Mouse (Mus musculus) midbrain, postnatal 0 days (tissue): ENCODE results near the gene Tob2. TPM values are rescaled to one million over a fixed set of nuclear protein-coding genes. Genes with fewer than 3 reads are reported as not detected.

Source experiments
- ATAC-seq: fragments of 200-750 bp; cut with Nextera tagmentation; 2 replicates; pipeline ENCODE4 v1.8.0; 2017; ENCODE audit warnings: moderate number of reproducible peaks, mild to moderate bottlenecking, moderate TSS enrichment, moderate library complexity; ENCODE audit not compliant: low FRiP score
- DNase-seq: peaks from one replicate; pipeline ENCODE4 v3.0.0-alpha.2; 2015; ENCODE audit warnings: low spot score
- H3K27ac ChIP-seq: fragments of 300-500 bp; sonication (generic); 2 replicates; pipeline ENCODE4 v1.5.1; 2014; ENCODE audit warnings: low read depth, mild to moderate bottlenecking, low read length, mixed read lengths
- H3K27me3 ChIP-seq: fragments of 300-500 bp; sonication (generic); 2 replicates; pipeline ENCODE4 v1.6.1; 2014; ENCODE audit warnings: low read length, control low read depth, mixed read lengths; ENCODE audit not compliant: insufficient read depth
- H3K36me3 ChIP-seq: fragments of 300-500 bp; sonication (generic); 2 replicates; pipeline ENCODE4 v1.6.1; 2014; ENCODE audit warnings: low read length, control low read depth, mixed read lengths; ENCODE audit not compliant: insufficient read depth
- H3K4me1 ChIP-seq: fragments of 300-500 bp; sonication (generic); 2 replicates; pipeline ENCODE4 v1.6.1; 2014; ENCODE audit warnings: mild to moderate bottlenecking, control low read depth, antibody characterized with exemption, low read length, mixed read lengths; ENCODE audit not compliant: insufficient read depth
- H3K4me2 ChIP-seq: fragments of 300-500 bp; sonication (generic); 2 replicates; pipeline ENCODE4 v1.6.1; 2014; ENCODE audit warnings: low read depth, mild to moderate bottlenecking, low read length, mixed read lengths; ENCODE audit not compliant: poor library complexity, severe bottlenecking
- H3K4me3 ChIP-seq: fragments of 300-500 bp; sonication (generic); 2 replicates; pipeline ENCODE4 v1.5.1; 2014; ENCODE audit warnings: low read depth, mild to moderate bottlenecking, low read length, moderate library complexity
- H3K9ac ChIP-seq: fragments of 300-500 bp; sonication (generic); replicated peaks from 2 replicates; pipeline ENCODE4 v1.6.1; 2014; ENCODE audit warnings: mild to moderate bottlenecking, low read length, moderate library complexity, mixed read lengths; ENCODE audit not compliant: poor library complexity, severe bottlenecking
- H3K9me3 ChIP-seq: fragments of 300-500 bp; sonication (generic); 2 replicates; pipeline ENCODE4 v1.6.1; 2016; ENCODE audit warnings: low read length, control low read depth
- CTCF ChIP-seq: IDR thresholded peaks from 2 replicates; pipeline ENCODE4 v1.5.1; 2016; ENCODE audit warnings: antibody characterized with exemption, mild to moderate bottlenecking
- WGBS: fragments of 180-500 bp; shearing (Covaris S2); extraction: QIAGEN DNeasy Blood & Tissue Kit; methylation state at CpG from one replicate; pipeline ENCODE4 v1.1.7; 2014; 5-methylcytosine and 5-hydroxymethylcytosine counted together
- polyA plus RNA-seq: library from polyadenylated mRNA; unstranded; fragments of >200 nt; fragmentation: Nextera tagmentation; extraction: Ambion mirVana; gene quantifications from 2 replicates; pipeline ENCODE4 v1.2.1, GENCODE M21; 2015
- total RNA-seq: library from RNA; depleted of rRNA; stranded (reverse); fragments of >200 nt; gene quantifications from 2 replicates; pipeline ENCODE4 v1.2.3, GENCODE M21; 2014; rRNA removed

Tob2 gene
- total and polyA plus RNA-seq, 2 experiments from 2014 or later, result 14.2 to 15.4 TPM

DNA sequence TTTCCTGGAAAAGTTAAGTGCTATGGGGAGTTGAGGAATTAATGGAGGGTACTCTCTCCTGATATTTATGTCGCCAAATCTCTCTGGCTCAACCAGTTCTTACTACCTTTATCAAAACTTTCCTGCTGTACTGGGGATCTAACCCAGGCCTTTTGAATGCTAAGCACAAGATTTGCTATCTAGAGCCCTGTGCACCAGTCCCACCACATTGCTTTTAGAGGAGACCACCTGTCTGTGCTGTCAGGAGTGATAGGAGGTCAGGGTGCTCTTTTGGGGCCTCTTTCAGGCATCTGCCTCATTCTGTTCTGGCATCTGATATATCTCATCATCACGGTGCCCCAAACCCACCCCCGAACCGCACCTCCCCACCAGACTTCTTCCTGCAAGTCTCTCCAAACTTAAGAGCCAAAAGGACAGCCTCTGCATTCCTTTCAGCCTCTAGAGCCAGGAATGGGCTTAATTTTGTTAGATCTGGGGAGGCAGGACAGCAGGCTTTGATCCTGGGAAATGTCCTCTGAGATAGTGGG, 55.1 kb downstream of the Tob2 start:
- Histone ChIP-seq H3K4me1 (peaks cover 7% of the 10 kb centered on the region; the same call in 1 of the 2 replicates), H3K27ac (no peak overlapping the region), H3K27me3 (no peaks in the 10 kb centered on the region), H3K4me3 (peak overlapping the region; percentile 33; the same call in 1 of the 2 replicates), H3K4me2 (peak overlapping the region; percentile 67; the same call in 1 of the 2 replicates), H3K36me3 (no peaks in the 10 kb centered on the region), H3K9ac (0 out of 2 replicates have a peak overlapping the region, but pooled peaks have one; percentile 34), H3K9me3 (no peaks in the 10 kb centered on the region)
- ATAC-seq (no peak), DNase-seq (no peak)
- WGBS, result 55% methylated on average over 4 of the region's 4 CpGs
- TF ChIP-seq CTCF, result no peak

DNA sequence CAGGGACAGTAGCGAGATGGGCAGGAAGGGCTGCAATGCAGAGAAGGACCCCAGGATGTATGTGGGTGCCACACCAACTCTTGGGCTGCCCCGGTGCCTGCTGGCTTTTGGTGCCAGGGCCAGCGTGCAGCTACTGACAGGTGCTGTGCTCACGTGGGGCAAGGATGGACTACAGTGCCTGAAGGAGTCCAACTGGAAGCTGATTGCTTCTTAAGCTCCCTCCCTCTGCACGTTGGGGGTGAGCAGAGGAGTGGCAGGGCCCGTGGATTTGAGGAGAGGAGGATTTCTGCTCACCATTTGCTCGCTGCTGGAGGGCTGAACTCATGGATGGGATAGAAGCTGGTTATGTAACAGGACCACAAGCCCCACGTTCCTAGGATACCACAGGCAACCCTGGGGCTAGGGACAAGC, 55.6 kb downstream of the Tob2 start:
- Histone ChIP-seq H3K4me1 (peaks cover 7% of the 10 kb centered on the region; the same call in 1 of the 2 replicates), H3K27ac (peak overlapping the region; percentile 2; the same call in 1 of the 2 replicates), H3K4me2 (peak overlapping the region; percentile 67), H3K4me3 (peak overlapping the region; percentile 33), H3K27me3 (no peaks in the 10 kb centered on the region), H3K36me3 (no peaks in the 10 kb centered on the region), H3K9me3 (no peaks in the 10 kb centered on the region), H3K9ac (peak overlapping the region; percentile 34)
- no peak for TF ChIP-seq CTCF
- ATAC-seq (peak; percentile 31), DNase-seq (peak; percentile 48)
- WGBS, result 9% methylated on average over 8 of the region's 8 CpGs

DNA sequence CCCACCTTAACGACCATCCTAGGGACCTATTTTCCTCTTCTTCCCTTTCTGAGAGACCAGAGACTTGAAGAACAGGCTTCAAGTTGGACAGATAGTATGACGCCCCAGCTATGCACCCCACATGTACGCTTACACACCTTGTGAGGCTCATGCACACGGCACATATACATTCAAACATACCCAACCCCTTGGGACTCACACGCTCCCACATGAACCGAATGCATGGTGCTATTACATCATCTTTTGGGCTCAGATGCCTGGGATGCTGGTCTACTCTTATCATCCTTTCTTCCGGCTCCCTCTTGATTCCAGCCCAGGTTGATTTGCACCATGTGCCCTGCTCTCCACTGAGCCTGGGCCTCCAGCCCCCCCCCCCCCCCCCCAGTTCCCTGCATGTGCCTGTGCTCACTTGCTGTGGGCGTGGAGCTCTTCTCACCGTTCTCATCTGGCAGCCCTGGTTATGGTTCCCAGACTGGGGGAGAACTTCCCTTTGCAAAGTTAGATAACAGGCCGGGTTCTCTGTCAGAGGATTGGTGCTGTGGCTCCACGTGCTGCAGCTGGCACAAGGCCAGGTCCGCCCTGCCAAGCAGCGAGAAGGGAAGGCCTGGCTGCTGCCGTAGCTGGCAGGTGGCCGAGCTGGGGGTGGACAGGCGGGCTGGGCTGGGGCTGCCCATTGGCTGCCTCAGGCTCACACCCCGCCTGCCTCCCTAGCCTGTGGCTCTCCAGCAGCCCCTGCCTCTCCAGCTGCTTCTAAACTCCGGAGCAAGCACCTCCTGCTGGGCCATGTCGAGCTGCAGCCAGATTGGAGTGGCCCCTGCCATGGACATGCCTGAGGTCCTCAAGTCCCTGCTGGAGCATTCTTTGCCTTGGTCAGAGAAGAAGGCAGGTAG, 56.4 kb downstream of the Tob2 start, which contains the start of gene Tef:
Tef (plus strand) TSS at position 421 of the 890 bp plus-strand sequence.
- Histone ChIP-seq H3K4me2 (peak within 1 kb of the TSS; percentile 67), H3K27ac (peak within 1 kb of the TSS; percentile 47; the same call in 1 of the 2 replicates), H3K9ac (peak within 1 kb of the TSS; percentile 46), H3K4me1 (peaks cover 7% of the 10 kb centered on the region; the same call in 1 of the 2 replicates), H3K9me3 (no peaks in the 10 kb centered on the region), H3K27me3 (no peaks in the 10 kb centered on the region), H3K4me3 (peak within 1 kb of the TSS; percentile 33), H3K36me3 (no peaks in the 10 kb centered on the region)
- 24% methylated on average over 19 of the region's 19 CpGs for WGBS
- peak; percentile 98 for DNase-seq
- ATAC-seq, result peak; percentile 97
- peak; percentile 53 for TF ChIP-seq CTCF

DNA sequence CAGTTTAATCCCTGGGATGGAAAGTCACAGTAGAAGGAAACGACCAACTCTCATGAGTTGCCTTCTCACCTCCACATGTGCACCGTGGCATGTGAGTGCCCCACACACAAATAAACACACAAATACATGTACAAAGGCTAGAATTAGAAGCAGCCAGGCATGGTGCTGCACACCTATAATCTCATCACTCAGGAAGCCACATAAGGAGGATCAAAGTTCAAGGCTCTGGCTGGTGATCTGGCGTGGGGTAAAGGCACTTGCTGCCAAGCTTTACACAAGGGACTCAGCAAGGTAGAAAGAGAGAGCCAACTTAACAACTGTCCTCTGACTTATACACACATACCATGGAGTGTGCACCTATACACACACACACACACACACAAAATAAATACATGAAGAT, 58.2 kb downstream of the Tob2 start:
- H3K4me3 ChIP-seq, result no peak overlapping the region
- no peak overlapping the region for H3K4me2 ChIP-seq
- WGBS, result 80% methylated on average over 3 of the region's 3 CpGs
- no peaks in the 10 kb centered on the region for H3K9me3 ChIP-seq
- no peak overlapping the region for H3K27ac ChIP-seq
- H3K27me3 ChIP-seq, result no peaks in the 10 kb centered on the region
- H3K4me1 ChIP-seq, result peaks cover 7% of the 10 kb centered on the region; the same call in 1 of the 2 replicates
- ATAC-seq, result no peak
- H3K36me3 ChIP-seq, result peaks cover 4% of the 10 kb centered on the region
- TF ChIP-seq CTCF, result no peak
- no peak overlapping the region for H3K9ac ChIP-seq
- no peak for DNase-seq

DNA sequence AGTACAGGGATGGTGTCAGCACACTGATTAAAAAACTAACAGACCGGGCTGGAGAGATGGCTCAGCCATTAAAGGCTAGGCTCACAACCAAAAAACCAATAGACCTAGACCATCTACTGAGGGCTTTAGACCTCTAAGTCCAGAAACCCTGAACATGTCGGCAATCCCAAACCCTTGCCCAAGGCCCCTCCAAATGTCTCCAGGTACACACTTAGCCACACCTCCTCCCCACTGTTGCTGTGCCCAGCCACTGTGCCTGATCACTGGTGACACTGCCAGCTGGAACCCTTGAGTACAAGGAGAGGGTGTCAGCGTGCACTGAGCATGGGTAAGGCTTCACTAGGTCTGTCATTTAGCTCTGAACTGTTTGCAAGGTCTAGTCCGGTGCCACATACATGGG, 60.2 kb downstream of the Tob2 start:
- H3K4me3 ChIP-seq, result no peak overlapping the region
- no peak for DNase-seq
- ATAC-seq, result no peak
- no peak overlapping the region for H3K9ac ChIP-seq
- H3K4me1 ChIP-seq, result peaks cover 3% of the 10 kb centered on the region; the same call in 1 of the 2 replicates
- no peaks in the 10 kb centered on the region for H3K9me3 ChIP-seq
- no peak for TF ChIP-seq CTCF
- H3K27me3 ChIP-seq, result no peaks in the 10 kb centered on the region
- H3K36me3 ChIP-seq, result peaks cover 16% of the 10 kb centered on the region
- WGBS, result 94% methylated on average over 4 of the region's 4 CpGs
- H3K4me2 ChIP-seq, result no peak overlapping the region
- no peak overlapping the region for H3K27ac ChIP-seq

Other genes with a start within 250 kb of the Tob2 start
- 26.6 and 28.4 TPM in 2 replicates for gene L3mbtl2, start 194.9 kb downstream of the Tob2 start, total RNA-seq
- gene L3mbtl2, start 194.9 kb downstream of the Tob2 start, polyA plus RNA-seq, result 27.0 and 28.9 TPM in 2 replicates
- gene Chadl, start 161.5 kb downstream of the Tob2 start, total RNA-seq, result 44.6 and 61.5 TPM in 2 replicates
- 63.9 and 65.6 TPM in 2 replicates for gene Chadl, start 161.5 kb downstream of the Tob2 start, polyA plus RNA-seq
- gene Zc3h7b, start 113.7 kb downstream of the Tob2 start, total RNA-seq, result 147 and 154 TPM in 2 replicates
- 43.9 TPM in 2 replicates for gene Zc3h7b, start 113.7 kb downstream of the Tob2 start, polyA plus RNA-seq
- gene Rangap1, start 113.3 kb downstream of the Tob2 start, total RNA-seq, result 154 and 183 TPM in 2 replicates
- gene Rangap1, start 113.3 kb downstream of the Tob2 start, polyA plus RNA-seq, result 142 and 146 TPM in 2 replicates
- gene Tef, start 56.4 kb downstream of the Tob2 start, total RNA-seq, result 60.1 and 60.6 TPM in 2 replicates
- 23.6 and 25.4 TPM in 2 replicates for gene Tef, start 56.4 kb downstream of the Tob2 start, polyA plus RNA-seq
- gene Phf5a, start 13.1 kb upstream of the Tob2 start, total RNA-seq, result 31.8 and 34.1 TPM in 2 replicates
- 107 and 118 TPM in 2 replicates for gene Phf5a, start 13.1 kb upstream of the Tob2 start, polyA plus RNA-seq
- 380 and 412 TPM in 2 replicates for gene Aco2, start 13.5 kb upstream of the Tob2 start, total RNA-seq
- 257 and 279 TPM in 2 replicates for gene Aco2, start 13.5 kb upstream of the Tob2 start, polyA plus RNA-seq
- gene Polr3h, start 67.4 kb upstream of the Tob2 start, total RNA-seq, result 46.5 and 49.5 TPM in 2 replicates
- 77.0 and 80.3 TPM in 2 replicates for gene Polr3h, start 67.4 kb upstream of the Tob2 start, polyA plus RNA-seq
- 172 and 196 TPM in 2 replicates for gene Csdc2, start 78.0 kb upstream of the Tob2 start, total RNA-seq
- 323 and 327 TPM in 2 replicates for gene Csdc2, start 78.0 kb upstream of the Tob2 start, polyA plus RNA-seq
- 157 and 172 TPM in 2 replicates for gene Pmm1, start 102.1 kb upstream of the Tob2 start, total RNA-seq
- gene Pmm1, start 102.1 kb upstream of the Tob2 start, polyA plus RNA-seq, result 122 and 134 TPM in 2 replicates
- not detected in 2 replicates for gene 1700029P11Rik, start 121.7 kb upstream of the Tob2 start, total RNA-seq
- gene 1700029P11Rik, start 121.7 kb upstream of the Tob2 start, polyA plus RNA-seq, result not detected in 2 replicates
- 25.6 and 28.3 TPM in 2 replicates for gene Xrcc6, start 129.0 kb upstream of the Tob2 start, total RNA-seq
- gene Xrcc6, start 129.0 kb upstream of the Tob2 start, polyA plus RNA-seq, result 23.2 and 28.2 TPM in 2 replicates
- 26.9 and 31.2 TPM in 2 replicates for gene Desi1, start 175.1 kb upstream of the Tob2 start, total RNA-seq
- 43.9 and 45.7 TPM in 2 replicates for gene Desi1, start 175.1 kb upstream of the Tob2 start, polyA plus RNA-seq
- 174 and 179 TPM in 2 replicates for gene Snu13, start 188.8 kb upstream of the Tob2 start, total RNA-seq
- 242 and 274 TPM in 2 replicates for gene Snu13, start 188.8 kb upstream of the Tob2 start, polyA plus RNA-seq
- gene 4930407I10Rik, start 200.4 kb upstream of the Tob2 start, total RNA-seq, result 0.05 TPM in 1 of 2 replicates, not detected in the other
- gene 4930407I10Rik, start 200.4 kb upstream of the Tob2 start, polyA plus RNA-seq, result not detected in 2 replicates
- not detected in 2 replicates for gene Mei1, start 211.2 kb upstream of the Tob2 start, total RNA-seq
- gene Mei1, start 211.2 kb upstream of the Tob2 start, polyA plus RNA-seq, result 0.12 and 0.16 TPM in 2 replicates